Mouse (Mus musculus) thymus, adult 2 months (tissue): ENCODE results near the gene Sik3. TPM values are rescaled to one million over a fixed set of nuclear protein-coding genes. Genes with fewer than 3 reads are reported as not detected.

ENCODE experiments used
- DNase-seq: peaks from one replicate; pipeline ENCODE4 v3.0.0; 2021
- H3K27ac ChIP-seq: fragments of 200-500 bp; 2 replicates; pipeline ENCODE4 v1.5.1; 2012; ENCODE audit warnings: low read length, control low read depth; ENCODE audit not compliant: control insufficient read depth, insufficient read depth
- H3K27me3 ChIP-seq: fragments of 200-500 bp; 2 replicates; pipeline ENCODE4 v1.6.1; 2012; ENCODE audit warnings: mild to moderate bottlenecking, low read length, moderate library complexity, mixed read lengths; ENCODE audit not compliant: control insufficient read depth, insufficient read depth
- H3K36me3 ChIP-seq: fragments of 200-500 bp; 2 replicates; pipeline ENCODE4 v1.6.1; 2012; ENCODE audit warnings: mild to moderate bottlenecking, low read length, moderate library complexity; ENCODE audit not compliant: control insufficient read depth, insufficient read depth
- H3K4me1 ChIP-seq: fragments of 200-500 bp; replicated peaks from 2 replicates; pipeline ENCODE4 v1.6.1; 2012; ENCODE audit warnings: low read length; ENCODE audit not compliant: control insufficient read depth, insufficient read depth
- H3K4me3 ChIP-seq: fragments of 200-500 bp; 2 replicates; pipeline ENCODE4 v1.5.1; 2012; ENCODE audit warnings: mild to moderate bottlenecking, low read length, control low read depth, moderate library complexity; ENCODE audit not compliant: control insufficient read depth, insufficient read depth
- CTCF ChIP-seq: fragments of 200-500 bp; IDR thresholded peaks from 2 replicates; pipeline ENCODE4 v1.5.1; 2012; ENCODE audit warnings: mild to moderate bottlenecking, control low read depth, low read length, moderate library complexity, borderline replicate concordance; ENCODE audit not compliant: control insufficient read depth, poor library complexity, insufficient read depth; ENCODE audit errors: extremely low read depth
- POLR2A ChIP-seq: fragments of 200-500 bp; IDR thresholded peaks from 2 replicates; pipeline ENCODE4 v1.6.1; 2012; ENCODE audit warnings: mild to moderate bottlenecking, low read length, control low read depth, moderate library complexity; ENCODE audit not compliant: control insufficient read depth, poor library complexity, insufficient read depth; ENCODE audit errors: extremely low read depth
- WGBS: fragments of 180-500 bp; shearing (Covaris S2); methylation state at CpG from one replicate; pipeline ENCODE4 v1.1.7; 2018; 5-methylcytosine and 5-hydroxymethylcytosine counted together
- polyA plus RNA-seq: library from polyadenylated mRNA; depleted of rRNA; stranded (reverse); fragments of >200 nt; gene quantifications from 2 replicates; pipeline ENCODE4 v1.2.3, GENCODE M21; 2012

The Sik3 gene
- polyA plus RNA-seq, 1 experiment = 29.4 TPM

DNA sequence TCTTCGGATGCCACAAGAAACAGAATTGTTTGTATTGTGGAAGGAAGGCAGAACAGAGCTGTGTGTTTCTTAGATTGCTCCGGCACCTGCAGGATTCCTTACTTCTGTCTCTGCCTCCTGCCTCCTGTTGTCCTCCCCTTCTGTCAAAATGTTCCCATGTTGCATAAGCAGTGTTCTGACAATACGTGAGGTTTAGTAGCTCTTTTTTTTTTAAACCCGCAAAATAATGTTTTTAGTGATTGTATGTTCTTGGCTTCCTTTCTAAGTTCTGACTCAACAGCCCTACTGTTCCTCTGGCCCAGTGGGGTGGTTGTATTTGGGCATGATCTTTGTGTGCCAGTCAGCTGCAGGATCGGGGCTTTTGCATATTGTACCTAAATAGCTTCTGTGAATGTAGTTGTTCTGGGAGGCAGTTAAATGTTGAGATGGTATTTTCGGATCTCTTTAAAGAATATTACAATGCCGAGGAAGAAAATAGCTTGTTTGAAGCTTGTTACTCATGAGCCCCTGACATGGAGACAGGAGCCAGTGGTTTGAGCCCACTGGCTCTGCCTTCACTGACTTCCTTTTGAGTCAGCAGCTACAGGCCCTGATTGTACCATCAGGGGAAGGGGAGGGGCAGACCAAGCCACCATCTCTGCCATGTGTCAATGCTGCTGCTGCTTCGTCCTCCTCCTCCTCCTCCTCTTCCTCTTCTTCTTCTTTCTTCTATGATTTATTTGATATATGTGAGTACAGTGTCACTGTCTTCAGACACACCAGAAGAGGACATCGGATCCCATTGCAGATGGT lies 13.6 kb downstream of the Sik3 start:
- TF ChIP-seq CTCF (no peak), POLR2A (no peak)
- Histone ChIP-seq H3K4me1 (peaks cover 3% of the 10 kb centered on the region), H3K4me3 (no peak overlapping the region)

GRCm38 (mm10) chr9:46027994-46028393 lies 15.4 kb downstream of the Sik3 start:
- Histone ChIP-seq H3K27me3 (no peaks in the 10 kb centered on the region), H3K4me1 (peaks cover 3% of the 10 kb centered on the region; the same call in 1 of the 2 replicates), H3K27ac (no peak overlapping the region), H3K4me3 (no peak overlapping the region), H3K36me3 (no peaks in the 10 kb centered on the region)
- 48% methylated on average over 8 of the region's 8 CpGs for WGBS
- DNase-seq = no peak
- TF ChIP-seq POLR2A (no peak), CTCF (no peak)

More for the DNA sequence above, 13.6 kb downstream of the Sik3 start:
- Histone ChIP-seq H3K36me3 (no peaks in the 10 kb centered on the region), H3K27me3 (no peaks in the 10 kb centered on the region), H3K27ac (no peak overlapping the region)
- no peak for DNase-seq
- 77% methylated on average over 9 of the region's 9 CpGs for WGBS

GRCm38 (mm10) chr9:46029534-46029933 lies 16.9 kb downstream of the Sik3 start:
- Histone ChIP-seq H3K4me3 (no peak overlapping the region), H3K4me1 (peaks cover 6% of the 10 kb centered on the region; the same call in 1 of the 2 replicates)

GRCm38 (mm10) chr9:46030184-46030583 lies 17.6 kb downstream of the Sik3 start:
- DNase-seq = no peak
- Histone ChIP-seq H3K36me3 (no peaks in the 10 kb centered on the region), H3K27ac (no peak overlapping the region), H3K4me1 (peaks cover 6% of the 10 kb centered on the region; the same call in 1 of the 2 replicates), H3K27me3 (no peaks in the 10 kb centered on the region), H3K4me3 (no peak overlapping the region)
- 87% methylated on average over 5 of the region's 5 CpGs for WGBS
- TF ChIP-seq POLR2A (no peak), CTCF (no peak)

More at GRCm38 (mm10) chr9:46029534-46029933, 16.9 kb downstream of the Sik3 start:
- WGBS = 92% methylated on average over 6 of the region's 6 CpGs
- Histone ChIP-seq H3K27ac (no peak overlapping the region), H3K36me3 (no peaks in the 10 kb centered on the region), H3K27me3 (no peaks in the 10 kb centered on the region)
- TF ChIP-seq POLR2A (no peak), CTCF (no peak)
- DNase-seq = no peak

DNA sequence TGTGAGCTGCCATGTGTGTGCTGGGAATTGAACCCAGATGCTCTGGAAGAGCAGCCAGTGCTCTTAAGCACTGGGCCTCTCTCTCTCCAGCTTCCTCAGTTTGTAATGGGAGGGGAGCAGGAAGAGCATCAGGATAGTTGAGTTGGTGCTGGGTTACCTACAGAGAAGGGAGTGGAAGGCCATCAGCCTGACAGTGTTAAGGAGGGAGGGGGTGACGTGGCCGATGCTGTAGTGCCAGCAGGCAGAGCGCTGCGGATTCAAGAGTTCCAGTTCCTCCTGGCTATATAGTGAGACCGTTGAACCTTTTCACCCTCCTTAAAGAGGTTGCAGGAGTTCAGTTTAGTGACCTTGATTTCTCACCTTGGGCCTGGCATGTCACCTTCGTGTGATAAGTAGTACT lies 18.3 kb downstream of the Sik3 start:
- Histone ChIP-seq H3K4me1 (peaks cover 6% of the 10 kb centered on the region; the same call in 1 of the 2 replicates), H3K27ac (no peak overlapping the region), H3K4me3 (no peak overlapping the region), H3K36me3 (no peaks in the 10 kb centered on the region), H3K27me3 (no peaks in the 10 kb centered on the region)
- no peak for DNase-seq
- no peak for TF ChIP-seq CTCF
- no peak for TF ChIP-seq POLR2A
- WGBS = 93% methylated on average over 6 of the region's 6 CpGs

DNA sequence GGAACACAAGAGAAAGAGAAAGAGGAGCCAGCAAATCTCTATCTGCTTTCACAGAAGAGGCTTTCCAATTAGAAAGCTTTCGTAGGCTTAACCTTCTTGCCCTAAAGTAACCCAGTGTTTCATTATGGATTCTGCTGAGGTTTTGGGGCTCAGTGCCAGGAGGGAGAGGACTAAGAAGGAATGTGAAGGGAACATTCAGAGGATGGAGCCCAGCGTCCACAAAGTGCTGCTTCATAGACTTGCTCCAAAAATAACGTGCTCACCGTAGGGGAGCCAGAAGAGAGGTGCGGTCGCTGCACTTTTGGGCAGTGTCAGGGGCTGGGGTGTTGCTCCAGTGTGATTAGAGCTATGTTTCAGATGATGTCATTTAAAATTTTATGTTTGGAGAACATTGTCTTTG lies 19.6 kb downstream of the Sik3 start:
- Histone ChIP-seq H3K27me3 (no peaks in the 10 kb centered on the region), H3K4me1 (peaks cover 6% of the 10 kb centered on the region; the same call in 1 of the 2 replicates), H3K36me3 (no peaks in the 10 kb centered on the region), H3K4me3 (no peak overlapping the region), H3K27ac (no peak overlapping the region)
- TF ChIP-seq POLR2A (no peak), CTCF (no peak)
- 93% methylated on average over 6 of the region's 6 CpGs for WGBS
- DNase-seq = no peak
